Mouse (Mus musculus) ovary, postnatal 36 days (tissue): ENCODE measurements around the gene Nek1.
"Not testable (repeated sequence)": the region's sequence is repeated elsewhere in the genome, so short reads cannot be mapped to it uniquely, and the experiment has no call there.

Experiments used
- DNase-seq: peaks from one replicate; pipeline ENCODE4 v3.0.0; 2022; ENCODE audit warnings: low spot score, mixed read lengths

Nek1 gene

DNA sequence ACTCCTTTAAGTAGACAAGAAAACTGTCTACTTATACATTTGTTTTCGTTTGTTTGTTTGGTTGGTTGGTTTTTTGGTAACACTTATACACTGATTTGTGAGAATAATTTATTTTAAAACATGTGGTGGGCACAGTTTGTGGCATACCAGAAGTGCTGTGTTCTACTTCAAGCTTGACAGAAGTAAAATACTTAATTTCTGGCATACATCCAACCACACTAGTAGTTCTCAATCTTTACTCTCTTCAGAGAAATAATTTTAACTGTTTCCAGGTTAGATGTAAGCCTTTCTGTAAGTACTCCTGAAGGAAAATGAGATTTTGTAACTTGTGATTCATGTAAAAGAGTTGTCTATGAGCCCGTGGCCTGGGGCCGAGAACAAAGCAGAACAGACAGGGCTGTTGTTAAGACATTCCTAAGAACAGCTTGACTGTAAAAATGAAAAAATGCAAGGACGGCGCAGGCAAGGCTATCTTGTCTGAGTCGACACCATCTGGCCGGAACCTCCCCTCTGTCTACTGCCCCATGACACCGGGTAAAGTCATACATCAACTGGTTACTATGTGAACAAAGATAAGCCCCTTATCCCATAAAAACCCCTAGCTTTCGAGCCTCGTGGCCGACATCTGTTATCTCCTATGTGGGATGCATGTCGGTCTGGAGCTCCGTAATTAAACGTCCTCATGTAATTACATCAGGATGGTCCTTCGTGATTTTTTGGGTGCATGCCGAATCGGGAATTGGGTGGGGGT is 8.6 kb upstream of the Nek1 start:
- not testable (repeated sequence) for DNase-seq

- peak; percentile 79 for DNase-seq
Measured at GRCm38 (mm10) chr8:60992561-60992909, 460 bp upstream of the Nek1 start.

DNA sequence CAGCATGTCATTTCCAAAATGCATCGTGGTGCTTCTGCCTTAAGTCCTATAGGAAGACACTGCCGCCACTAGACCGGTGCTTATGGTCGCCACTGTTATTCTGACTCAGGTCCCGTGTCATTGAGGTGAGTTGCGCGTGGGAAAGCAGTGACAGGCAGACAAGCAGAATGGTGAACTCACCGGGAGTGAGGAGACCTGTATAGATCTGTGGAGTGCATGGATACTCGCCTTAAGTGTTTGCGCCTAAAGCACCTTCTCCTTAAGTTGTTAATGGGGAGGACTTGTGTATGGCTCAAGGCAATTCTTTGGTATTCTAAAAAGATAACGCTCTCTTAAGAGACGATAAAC is 618 bp downstream of the Nek1 start:
- no peak for DNase-seq

DNA sequence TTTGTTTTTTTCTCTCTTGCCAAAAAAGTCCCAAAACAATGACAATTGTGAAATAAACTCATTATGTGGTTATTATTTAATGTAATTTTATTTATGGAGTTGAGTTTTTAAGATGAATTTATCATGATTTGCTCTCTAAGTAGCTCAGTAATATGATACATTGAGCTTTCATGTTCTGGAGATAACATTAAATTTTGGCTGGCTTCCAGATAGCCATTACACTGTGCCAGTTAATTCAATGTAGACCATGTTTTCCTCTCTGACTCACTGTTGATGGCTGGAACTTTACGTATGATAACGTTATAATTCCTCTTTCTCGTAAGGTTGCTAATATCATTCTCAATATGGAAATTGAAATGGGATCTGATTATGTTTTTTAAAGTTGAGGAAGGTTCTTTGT is 3.5 kb downstream of the Nek1 start:
- DNase-seq, result no peak

DNA sequence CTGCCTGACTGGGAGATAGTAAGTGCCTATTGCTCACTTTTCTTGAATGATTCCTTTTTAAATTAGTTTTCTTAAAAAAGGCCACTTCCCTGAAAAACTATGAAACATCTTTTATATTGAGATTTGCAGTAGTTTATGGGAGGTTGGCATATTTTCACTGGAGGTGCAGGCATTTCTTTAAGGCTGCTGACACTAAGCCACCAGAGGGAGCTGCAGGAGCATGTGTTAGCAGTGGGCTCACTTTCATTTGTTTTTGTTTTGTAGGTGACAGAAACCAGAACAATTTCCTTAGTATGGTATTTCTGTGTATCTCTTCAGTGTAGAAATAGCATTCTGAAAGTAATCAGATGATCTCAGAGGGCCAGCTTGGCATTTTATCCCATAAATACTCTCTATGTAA is 49.0 kb downstream of the Nek1 start:
- peak; percentile 27 for DNase-seq

- DNase-seq, result no peak
Measured at GRCm38 (mm10) chr8:61043874-61044273, 50.9 kb downstream of the Nek1 start.

DNA sequence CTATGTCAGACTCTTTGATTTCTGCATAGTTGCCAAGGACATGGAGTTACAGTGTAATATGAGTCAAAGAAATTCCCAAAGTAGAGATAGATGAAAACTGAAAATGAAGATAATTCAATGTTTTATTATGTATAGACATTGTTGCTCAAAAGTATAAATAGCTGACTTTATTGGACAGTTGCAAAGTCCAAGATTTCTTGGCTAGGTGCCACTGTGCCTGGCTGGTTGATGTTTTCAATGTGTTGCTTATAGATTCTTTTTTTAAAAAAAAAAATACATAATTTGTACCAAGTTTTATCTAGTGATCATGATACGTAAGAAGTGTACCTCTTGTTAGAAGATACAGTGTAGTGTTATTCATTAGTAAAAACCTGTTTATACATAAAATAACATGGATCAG is 53.8 kb downstream of the Nek1 start:
- DNase-seq, result no peak

GRCm38 (mm10) chr8:61053017-61053416 is 60.0 kb downstream of the Nek1 start:
- no peak for DNase-seq

- DNase-seq, result no peak
Measured at GRCm38 (mm10) chr8:61054313-61054712, 61.3 kb downstream of the Nek1 start.

GRCm38 (mm10) chr8:61056997-61057396 is 64.0 kb downstream of the Nek1 start:
- no peak for DNase-seq

DNA sequence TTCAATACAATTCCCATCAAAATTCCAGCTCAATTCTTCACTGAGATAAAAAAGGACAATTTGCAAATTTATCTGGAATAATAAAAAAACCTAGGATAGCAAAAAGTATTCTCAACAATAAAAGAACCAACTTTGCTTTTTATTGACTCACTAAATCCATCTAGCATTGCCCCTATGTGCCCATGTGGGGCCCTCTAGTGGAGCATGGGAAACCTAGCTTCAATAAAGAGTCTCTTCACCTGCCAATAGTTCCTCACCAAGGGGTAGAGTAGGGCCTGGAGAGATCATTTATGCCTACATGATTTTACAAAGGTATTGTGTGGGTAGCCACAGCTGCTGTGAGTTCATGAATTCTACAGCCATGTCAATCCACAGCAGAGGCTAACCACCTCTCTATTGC is 66.1 kb downstream of the Nek1 start:
- no peak for DNase-seq

GRCm38 (mm10) chr8:61060412-61060811 is 67.4 kb downstream of the Nek1 start:
- no peak for DNase-seq

GRCm38 (mm10) chr8:61075059-61075458 is 82.1 kb downstream of the Nek1 start:
- DNase-seq, result no peak

DNA sequence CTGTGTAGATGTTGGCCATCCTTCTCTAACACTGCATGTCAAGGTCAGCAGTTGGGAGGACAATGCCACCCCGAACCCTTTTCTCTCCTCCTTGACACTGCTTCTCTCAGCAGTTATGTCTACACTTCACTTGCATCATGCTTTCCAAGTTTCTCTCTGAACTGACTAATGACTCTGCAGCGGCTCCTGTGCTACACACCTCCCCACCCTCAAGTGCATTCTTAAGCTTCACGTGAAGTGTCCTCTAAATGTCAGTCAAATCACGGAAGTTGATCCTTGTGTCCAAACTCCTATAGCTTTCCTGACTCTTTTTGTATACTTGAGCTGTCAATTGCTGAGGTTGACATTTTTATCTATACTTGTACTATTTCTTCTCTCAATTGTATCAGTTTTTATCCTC is 117.5 kb downstream of the Nek1 start:
- DNase-seq, result no peak

DNA sequence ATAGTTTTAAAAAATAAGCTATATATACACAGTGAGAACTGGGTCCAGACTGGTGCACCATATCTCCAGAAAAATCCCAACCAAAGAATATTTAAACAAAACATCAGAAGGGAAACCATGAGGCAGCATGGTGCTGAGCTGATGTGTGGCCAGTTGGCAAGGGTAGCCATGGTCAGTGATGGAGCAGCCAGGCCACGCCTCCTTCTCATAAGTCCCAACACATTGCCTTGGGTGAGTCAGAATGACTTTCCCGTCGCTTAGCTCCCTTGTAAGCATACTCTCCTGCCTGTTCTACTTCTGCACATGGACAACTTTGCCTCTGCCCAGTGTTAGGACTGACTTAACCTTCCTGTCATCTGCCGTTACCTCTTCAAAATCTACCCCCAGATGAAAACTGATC is 118.9 kb downstream of the Nek1 start:
- DNase-seq, result no peak

- DNase-seq, result no peak
Measured at GRCm38 (mm10) chr8:61121631-61122030, 128.6 kb downstream of the Nek1 start.

GRCm38 (mm10) chr8:61127299-61127861 is 134.4 kb downstream of the Nek1 start:
- DNase-seq, result no peak

- DNase-seq, result no peak
Measured at GRCm38 (mm10) chr8:61132561-61133134, 139.7 kb downstream of the Nek1 start.

DNA sequence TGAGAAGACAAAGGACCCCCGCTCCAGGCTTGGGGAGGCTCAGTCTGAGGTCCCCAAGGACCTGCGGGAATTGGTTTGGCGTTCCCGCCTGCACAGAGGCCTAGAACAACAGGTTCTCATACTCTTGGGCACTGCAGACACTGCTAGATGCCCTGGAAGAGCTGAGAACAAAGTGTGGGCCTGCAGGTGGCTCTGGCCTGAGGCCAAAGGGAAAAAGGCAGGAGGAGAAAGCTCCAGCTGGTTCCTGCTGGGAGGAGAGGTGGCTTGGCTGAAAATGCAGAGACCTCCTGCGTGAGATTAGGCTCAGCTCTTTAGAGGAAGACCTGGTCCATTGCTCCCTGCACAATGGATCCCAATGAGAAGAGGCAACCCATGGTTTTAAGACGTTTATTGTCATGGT is 148.9 kb downstream of the Nek1 start:
- DNase-seq, result no peak

DNA sequence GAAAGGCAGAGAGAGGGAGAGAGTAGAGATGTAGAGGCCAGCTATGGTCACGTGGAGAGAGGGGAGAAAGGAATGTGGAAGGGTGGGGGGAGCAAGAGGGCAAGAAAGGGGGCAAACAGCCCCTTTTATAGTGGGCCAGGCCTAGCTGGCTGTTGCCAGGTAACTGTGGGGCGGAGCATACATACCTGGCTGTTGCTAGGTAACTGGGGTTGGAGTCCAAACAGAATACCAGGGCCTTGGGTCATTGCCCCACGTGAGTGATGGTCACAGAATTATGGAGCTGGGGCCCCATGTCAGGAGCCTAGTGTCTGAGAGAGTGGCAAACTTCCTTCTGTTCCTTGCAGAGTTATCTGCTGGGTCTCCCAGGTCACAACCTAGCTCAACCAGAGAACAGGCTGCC is 149.3 kb downstream of the Nek1 start:
- no peak for DNase-seq

DNA sequence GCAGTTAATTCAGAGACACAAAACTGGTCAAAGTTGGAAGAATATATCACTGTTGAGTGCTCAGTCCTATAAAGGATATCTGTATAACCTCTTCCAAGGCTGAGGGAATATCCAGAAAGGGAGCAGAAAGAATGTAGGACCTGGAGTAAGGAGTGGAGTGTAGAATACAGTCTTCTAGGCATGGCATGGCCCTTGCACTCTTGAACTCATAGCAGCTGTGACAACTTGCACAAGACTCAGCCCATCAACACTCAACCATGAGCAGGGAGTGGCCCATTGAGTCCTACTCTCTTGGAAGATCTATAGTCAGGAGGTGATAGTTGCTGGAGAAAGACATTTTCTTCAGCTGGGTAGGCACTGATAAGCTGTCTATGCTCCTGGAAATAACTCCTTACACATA is 149.8 kb downstream of the Nek1 start:
- no peak for DNase-seq

GRCm38 (mm10) chr8:61148728-61149127 is 155.7 kb downstream of the Nek1 start:
- no peak for DNase-seq

DNA sequence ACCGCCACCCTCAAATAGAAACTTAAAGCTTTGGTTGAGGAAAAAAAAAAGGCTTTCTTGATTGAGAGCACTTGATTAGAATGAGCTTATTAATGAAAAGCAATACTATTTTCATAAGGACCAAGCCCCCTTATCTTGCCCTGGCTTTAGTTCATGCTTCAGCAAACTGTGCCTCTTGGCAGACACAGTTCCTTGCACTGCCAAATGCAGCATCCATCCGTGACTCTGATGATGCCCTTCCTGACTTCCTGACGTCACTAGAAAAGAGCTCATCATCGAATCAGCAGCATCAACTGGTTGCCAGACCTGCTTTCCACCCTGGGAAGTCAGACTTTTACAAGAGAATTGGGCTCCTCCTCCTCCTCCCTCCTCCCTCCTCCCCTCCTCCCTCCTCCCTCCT is 157.6 kb downstream of the Nek1 start:
- no peak for DNase-seq

GRCm38 (mm10) chr8:61156406-61156805 is 163.4 kb downstream of the Nek1 start:
- DNase-seq, result no peak
